Mouse (Mus musculus) neural tube, embryonic 15.5 days (tissue): ENCODE data around the gene Mlkl. TPM values are rescaled to one million over a fixed set of nuclear protein-coding genes. Genes with fewer than 3 reads are reported as not detected.

Source experiments
- ATAC-seq: fragments of 200-750 bp; cut with Nextera tagmentation; 2 replicates; pipeline ENCODE4 v1.8.0; 2017; ENCODE audit warnings: mild to moderate bottlenecking, moderate TSS enrichment, moderate library complexity; ENCODE audit not compliant: low FRiP score
- H3K27ac ChIP-seq: fragments of 300-500 bp; sonication (generic); replicated peaks from 2 replicates; pipeline ENCODE4 v1.5.1; 2015; ENCODE audit warnings: mild to moderate bottlenecking, inconsistent platforms
- H3K27me3 ChIP-seq: fragments of 300-500 bp; sonication (generic); replicated peaks from 2 replicates; pipeline ENCODE4 v1.6.1; 2015; ENCODE audit warnings: inconsistent platforms
- H3K36me3 ChIP-seq: fragments of 300-500 bp; sonication (generic); 2 replicates; pipeline ENCODE4 v1.6.1; 2015; ENCODE audit warnings: inconsistent platforms
- H3K4me1 ChIP-seq: fragments of 300-500 bp; sonication (generic); 2 replicates; pipeline ENCODE4 v1.6.1; 2015; ENCODE audit warnings: inconsistent platforms
- H3K4me2 ChIP-seq: fragments of 300-500 bp; sonication (generic); 2 replicates; pipeline ENCODE4 v1.6.1; 2015; ENCODE audit warnings: inconsistent platforms, mild to moderate bottlenecking, moderate library complexity
- H3K4me3 ChIP-seq: fragments of 300-500 bp; sonication (generic); replicated peaks from 2 replicates; pipeline ENCODE4 v1.5.1; 2015; ENCODE audit warnings: mild to moderate bottlenecking, inconsistent platforms
- H3K9ac ChIP-seq: fragments of 300-500 bp; sonication (generic); replicated peaks from 2 replicates; pipeline ENCODE4 v1.6.1; 2015; ENCODE audit warnings: mild to moderate bottlenecking, inconsistent platforms
- H3K9me3 ChIP-seq: fragments of 300-500 bp; sonication (generic); replicated peaks from 2 replicates; pipeline ENCODE4 v1.6.1; 2016; ENCODE audit warnings: inconsistent platforms
- WGBS: fragments of 180-500 bp; shearing (Covaris S2); methylation state at CpG from one replicate; pipeline ENCODE4 v1.1.7; 2015; ENCODE audit warnings: mixed read lengths; 5-methylcytosine and 5-hydroxymethylcytosine counted together
- polyA plus RNA-seq: library from polyadenylated mRNA; unstranded; fragments of >200 nt; fragmentation: Nextera tagmentation; extraction: Ambion mirVana; gene quantifications from 2 replicates; pipeline ENCODE4 v1.2.1, GENCODE M21; 2015

Gene Mlkl
- polyA plus RNA-seq: 0.29 and 1.1 TPM in 2 replicates

GRCm38 (mm10) chr8:111337890-111338347 is at the start of gene Mlkl:
Gene Mlkl, minus strand, starts transcription at chr8:111338177.
- no peak for ATAC-seq
- Histone ChIP-seq H3K4me3 (peak within 1 kb of the TSS; percentile 39), H3K9me3 (no peaks in the 10 kb centered on the region), H3K9ac (peak within 1 kb of the TSS; percentile 45; the same call in 1 of the 2 replicates), H3K4me1 (peaks cover 8% of the 10 kb centered on the region), H3K27ac (no peak within 1 kb of the TSS), H3K36me3 (no peaks in the 10 kb centered on the region), H3K4me2 (peak within 1 kb of the TSS; percentile 73), H3K27me3 (peaks cover 21% of the 10 kb centered on the region; the same call in 1 of the 2 replicates)
- under 1% methylated on average over 29 of the region's 29 CpGs for WGBS

GRCm38 (mm10) chr8:111385915-111386314 is 47.9 kb upstream of the Mlkl start:
- H3K4me1 ChIP-seq: no peaks in the 10 kb centered on the region
- H3K27me3 ChIP-seq: peaks cover 15% of the 10 kb centered on the region
- H3K4me3 ChIP-seq: no peak overlapping the region
- no peaks in the 10 kb centered on the region for H3K36me3 ChIP-seq
- no peak overlapping the region for H3K4me2 ChIP-seq
- ATAC-seq: no peak
- H3K9ac ChIP-seq: no peak overlapping the region
- H3K9me3 ChIP-seq: no peaks in the 10 kb centered on the region
- WGBS: 71% methylated on average over 9 of the region's 9 CpGs
- no peak overlapping the region for H3K27ac ChIP-seq

GRCm38 (mm10) chr8:111384628-111385027 is 46.7 kb upstream of the Mlkl start:
- Histone ChIP-seq H3K9ac (no peak overlapping the region), H3K27me3 (peaks cover 9% of the 10 kb centered on the region; the same call in 1 of the 2 replicates), H3K36me3 (no peaks in the 10 kb centered on the region), H3K4me2 (no peak overlapping the region), H3K27ac (no peak overlapping the region), H3K9me3 (no peaks in the 10 kb centered on the region), H3K4me3 (no peak overlapping the region), H3K4me1 (no peaks in the 10 kb centered on the region)
- no peak for ATAC-seq
- 40% methylated on average over 2 of the region's 2 CpGs for WGBS

GRCm38 (mm10) chr8:111375192-111375591 is 37.2 kb upstream of the Mlkl start:
- H3K4me3 ChIP-seq: no peak overlapping the region
- no peaks in the 10 kb centered on the region for H3K4me1 ChIP-seq
- H3K4me2 ChIP-seq: no peak overlapping the region
- no peak overlapping the region for H3K9ac ChIP-seq
- H3K27me3 ChIP-seq: no peaks in the 10 kb centered on the region
- H3K27ac ChIP-seq: no peak overlapping the region
- ATAC-seq: no peak
- H3K9me3 ChIP-seq: 0 out of 2 replicates have a peak, but pooled peaks cover 2% of the 10 kb centered on the region
- WGBS: 48% methylated on average over 6 of the region's 6 CpGs
- no peaks in the 10 kb centered on the region for H3K36me3 ChIP-seq

GRCm38 (mm10) chr8:111369711-111370110 is 31.7 kb upstream of the Mlkl start:
- no peak for ATAC-seq
- no peaks in the 10 kb centered on the region for H3K36me3 ChIP-seq
- 0 out of 2 replicates have a peak, but pooled peaks cover 2% of the 10 kb centered on the region for H3K9me3 ChIP-seq
- no peak overlapping the region for H3K27ac ChIP-seq
- H3K4me3 ChIP-seq: no peak overlapping the region
- H3K4me2 ChIP-seq: no peak overlapping the region
- H3K27me3 ChIP-seq: no peaks in the 10 kb centered on the region
- H3K9ac ChIP-seq: no peak overlapping the region
- H3K4me1 ChIP-seq: no peaks in the 10 kb centered on the region
- WGBS: 87% methylated on average over 9 of the region's 9 CpGs

GRCm38 (mm10) chr8:111367350-111367749 is 29.4 kb upstream of the Mlkl start:
- no peak overlapping the region for H3K9ac ChIP-seq

GRCm38 (mm10) chr8:111366610-111367234 is 28.7 kb upstream of the Mlkl start:
- Histone ChIP-seq H3K4me3 (no peak overlapping the region), H3K9ac (no peak overlapping the region), H3K36me3 (no peaks in the 10 kb centered on the region), H3K27ac (no peak overlapping the region), H3K4me1 (no peaks in the 10 kb centered on the region), H3K9me3 (no peaks in the 10 kb centered on the region), H3K4me2 (peak overlapping the region; percentile 21; the same call in 1 of the 2 replicates), H3K27me3 (no peaks in the 10 kb centered on the region)
- WGBS: 44% methylated on average over 14 of the region's 14 CpGs
- ATAC-seq: no peak

More at GRCm38 (mm10) chr8:111367350-111367749, 29.4 kb upstream of the Mlkl start:
- H3K36me3 ChIP-seq: no peaks in the 10 kb centered on the region
- H3K4me1 ChIP-seq: no peaks in the 10 kb centered on the region
- no peaks in the 10 kb centered on the region for H3K9me3 ChIP-seq
- H3K4me2 ChIP-seq: peak overlapping the region; percentile 21; the same call in 1 of the 2 replicates
- H3K4me3 ChIP-seq: no peak overlapping the region
- no peak for ATAC-seq
- H3K27me3 ChIP-seq: no peaks in the 10 kb centered on the region
- H3K27ac ChIP-seq: no peak overlapping the region
- WGBS: 83% methylated on average over 8 of the region's 8 CpGs

- H3K27ac ChIP-seq: no peak overlapping the region
- 77% methylated on average over 8 of the region's 8 CpGs for WGBS
- H3K9me3 ChIP-seq: no peaks in the 10 kb centered on the region
- H3K9ac ChIP-seq: no peak overlapping the region
- no peak for ATAC-seq
- no peaks in the 10 kb centered on the region for H3K4me1 ChIP-seq
- no peaks in the 10 kb centered on the region for H3K36me3 ChIP-seq
- H3K4me3 ChIP-seq: no peak overlapping the region
- H3K27me3 ChIP-seq: no peaks in the 10 kb centered on the region
- H3K4me2 ChIP-seq: no peak overlapping the region
Observed at GRCm38 (mm10) chr8:111363489-111363888, 25.5 kb upstream of the Mlkl start.

- Histone ChIP-seq H3K4me1 (no peaks in the 10 kb centered on the region), H3K9me3 (no peaks in the 10 kb centered on the region), H3K4me2 (no peak overlapping the region), H3K4me3 (no peak overlapping the region), H3K27me3 (no peaks in the 10 kb centered on the region), H3K36me3 (no peaks in the 10 kb centered on the region), H3K27ac (no peak overlapping the region), H3K9ac (no peak overlapping the region)
- 69% methylated on average over 7 of the region's 7 CpGs for WGBS
- no peak for ATAC-seq
Observed at GRCm38 (mm10) chr8:111360579-111361209, 22.7 kb upstream of the Mlkl start.

- WGBS: 75% methylated on average over 5 of the region's 5 CpGs
- no peak for ATAC-seq
- no peak overlapping the region for H3K9ac ChIP-seq
- H3K4me2 ChIP-seq: no peak overlapping the region
- H3K4me1 ChIP-seq: no peaks in the 10 kb centered on the region
- H3K4me3 ChIP-seq: no peak overlapping the region
- no peaks in the 10 kb centered on the region for H3K27me3 ChIP-seq
- H3K36me3 ChIP-seq: no peaks in the 10 kb centered on the region
- H3K9me3 ChIP-seq: no peaks in the 10 kb centered on the region
- no peak overlapping the region for H3K27ac ChIP-seq
Observed at GRCm38 (mm10) chr8:111359936-111360335, 22.0 kb upstream of the Mlkl start.

GRCm38 (mm10) chr8:111358905-111359304 is 20.9 kb upstream of the Mlkl start:
- H3K9me3 ChIP-seq: no peaks in the 10 kb centered on the region
- H3K4me3 ChIP-seq: no peak overlapping the region
- 68% methylated on average over 1 of the region's 1 CpGs for WGBS
- no peak overlapping the region for H3K27ac ChIP-seq
- H3K36me3 ChIP-seq: no peaks in the 10 kb centered on the region
- no peak overlapping the region for H3K4me2 ChIP-seq
- H3K4me1 ChIP-seq: no peaks in the 10 kb centered on the region
- H3K27me3 ChIP-seq: no peaks in the 10 kb centered on the region
- ATAC-seq: no peak
- no peak overlapping the region for H3K9ac ChIP-seq

- no peak overlapping the region for H3K9ac ChIP-seq
- 90% methylated on average over 4 of the region's 4 CpGs for WGBS
Observed at GRCm38 (mm10) chr8:111357433-111357832, 19.5 kb upstream of the Mlkl start.

More at GRCm38 (mm10) chr8:111357433-111357832, 19.5 kb upstream of the Mlkl start:
- H3K4me2 ChIP-seq: no peak overlapping the region
- no peaks in the 10 kb centered on the region for H3K27me3 ChIP-seq
- no peaks in the 10 kb centered on the region for H3K9me3 ChIP-seq
- H3K4me3 ChIP-seq: no peak overlapping the region
- no peak for ATAC-seq
- no peaks in the 10 kb centered on the region for H3K36me3 ChIP-seq
- no peak overlapping the region for H3K27ac ChIP-seq
- no peaks in the 10 kb centered on the region for H3K4me1 ChIP-seq
